Mouse (Mus musculus) liver, embryonic 14.5 days (tissue): ENCODE measurements around the gene Olfr401.

Experiments
- CTCF ChIP-seq: IDR thresholded peaks from 2 replicates; pipeline ENCODE4 v1.5.1; 2016; ENCODE audit warnings: antibody characterized with exemption, low read depth, control low read depth
- EP300 ChIP-seq: IDR thresholded peaks from 2 replicates; pipeline ENCODE4 v1.6.1; 2016; ENCODE audit warnings: antibody characterized with exemption, low read depth

DNA sequence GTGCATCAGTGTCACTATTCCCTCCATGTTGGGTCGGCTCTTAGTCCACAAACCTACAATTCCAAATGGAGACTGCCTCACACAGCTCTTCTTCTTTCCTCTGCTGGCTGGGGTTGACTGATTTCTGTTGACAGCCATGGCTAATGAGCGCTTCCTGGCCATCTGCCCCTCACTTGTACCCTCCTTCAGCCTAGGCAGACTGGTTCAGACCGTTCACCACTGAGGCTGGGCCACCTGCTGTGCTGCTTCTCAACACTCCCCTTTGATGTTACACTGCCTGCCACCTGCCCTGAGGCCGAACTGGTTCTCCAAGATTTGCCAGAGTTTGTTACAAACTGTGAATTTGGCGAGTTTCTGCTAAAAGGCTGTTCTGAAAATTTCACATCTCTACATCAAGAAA, 8.4 kb upstream of the Olfr401 start:
- TF ChIP-seq EP300, result no peak
- no peak for TF ChIP-seq CTCF
